Mouse (Mus musculus) thymus, adult 2 months (tissue): ENCODE measurements around the gene Dctpp1.

ENCODE experiments used
- CTCF ChIP-seq: fragments of 200-500 bp; IDR thresholded peaks from 2 replicates; pipeline ENCODE4 v1.5.1; 2012; ENCODE audit warnings: mild to moderate bottlenecking, control low read depth, low read length, moderate library complexity, borderline replicate concordance; ENCODE audit not compliant: control insufficient read depth, poor library complexity, insufficient read depth; ENCODE audit errors: extremely low read depth
- POLR2A ChIP-seq: fragments of 200-500 bp; IDR thresholded peaks from 2 replicates; pipeline ENCODE4 v1.6.1; 2012; ENCODE audit warnings: mild to moderate bottlenecking, low read length, control low read depth, moderate library complexity; ENCODE audit not compliant: control insufficient read depth, poor library complexity, insufficient read depth; ENCODE audit errors: extremely low read depth

- TF ChIP-seq POLR2A (no peak), CTCF (no peak)
Measured at GRCm38 (mm10) chr7:127217475-127217874, 43.0 kb downstream of the Dctpp1 start.
